ENCODE assay signal across 10 mouse cellular contexts in genomic region chr17:25786280-25786679, GRCm38 (mm10). TPM values are rescaled to one million over a fixed set of nuclear protein-coding genes. Genes with fewer than 3 reads are reported as not detected.
DNase-seq lines count a peak whose midpoint lies in the region; ATAC-seq and TF ChIP-seq lines count a peak whose summit lies in the region.
"Had no signal": no experiment of that assay in that cellular context is flagged by ENCODE, and none has a peak within 500 bp of the region (broad histone marks: within the 10 kb centered on the region; RNA-seq: fewer than 3 reads in every experiment).

Ccdc78 (plus strand) TSS chr17:25786580.

- no peaks in the 10 kb centered on the region for H3K9me3 ChIP-seq in lung, postnatal 0 days (ENCODE audit: low read length)
- no peaks in the 10 kb centered on the region for H3K9me3 ChIP-seq in limb, embryonic 12.5 days

- TF ChIP-seq CTCF in lung, postnatal 0 days (IDR thresholded peaks at IDR 0.05) = no peak
- TF ChIP-seq CTCF in small intestine, adult 2 months (IDR thresholded peaks at IDR 0.05; ENCODE audit: extremely low read depth, insufficient read length, insufficient replicate concordance, low read depth, low read length) = no peak

- TF ChIP-seq POLR2A in small intestine, adult 2 months (IDR thresholded peaks at IDR 0.05; ENCODE audit: low read depth, low read length) = no peak

- ATAC-seq in lung, postnatal 0 days = no peak
- no peak for ATAC-seq in limb, embryonic 12.5 days (ENCODE audit: insufficient number of reproducible peaks, insufficient read depth, low FRiP score, low TSS enrichment, low read depth)

- H3K4me1 ChIP-seq in lung, postnatal 0 days (ENCODE audit: insufficient read depth, low read depth, low read length) = peaks cover 8% of the 10 kb centered on the region; the same call in 1 of the 2 replicates
- peaks cover 32% of the 10 kb centered on the region for H3K4me1 ChIP-seq in limb, embryonic 12.5 days (replicated peaks)
- peaks cover 5% of the 10 kb centered on the region for H3K4me1 ChIP-seq in small intestine, adult 2 months (ENCODE audit: control insufficient read depth, insufficient read depth, insufficient read length, low read length)

- H3K4me3 ChIP-seq in lung, postnatal 0 days (ENCODE audit: low read depth, low read length) = peak within 1 kb of the TSS; percentile 54
- peak within 1 kb of the TSS; percentile 64 for H3K4me3 ChIP-seq in limb, embryonic 12.5 days (replicated peaks)
- H3K4me3 ChIP-seq in small intestine, adult 2 months (ENCODE audit: low read depth, low read length) = peak within 1 kb of the TSS; percentile 67

- peak; percentile 8 for DNase-seq in cerebellum, adult 11 months
- DNase-seq in cerebellum, postnatal 10 days = no peak
- no peak for DNase-seq in lung, postnatal 0 days (ENCODE audit: low spot score)
- DNase-seq in lung, postnatal 14 days = no peak
- DNase-seq in layer of hippocampus, postnatal 36 days = no peak
- DNase-seq in kidney, postnatal 4 days = no peak
- DNase-seq: adrenal gland, postnatal 10 days; kidney, postnatal 36 days had no signal

- no peak within 1 kb of the TSS for H3K27ac ChIP-seq in lung, postnatal 0 days (ENCODE audit: low read length)
- peak within 1 kb of the TSS; percentile 95 for H3K27ac ChIP-seq in limb, embryonic 12.5 days
- H3K27ac ChIP-seq in small intestine, adult 2 months (ENCODE audit: insufficient read depth, low read depth, low read length) = no peak within 1 kb of the TSS

- WGBS in lung, postnatal 0 days = 67% methylated on average over 3 of the region's 3 CpGs
- WGBS in limb, embryonic 12.5 days = 85% methylated on average over 3 of the region's 3 CpGs
- 76% methylated on average over 3 of the region's 3 CpGs for WGBS in small intestine, adult 2 months

- no peak for TF ChIP-seq EP300 in lung, postnatal 0 days (IDR thresholded peaks at IDR 0.05)

- no peaks in the 10 kb centered on the region for H3K27me3 ChIP-seq in lung, postnatal 0 days (replicated peaks; ENCODE audit: insufficient read depth, low read length)
- no peaks in the 10 kb centered on the region for H3K27me3 ChIP-seq in limb, embryonic 12.5 days
- no peaks in the 10 kb centered on the region for H3K27me3 ChIP-seq in small intestine, adult 2 months (ENCODE audit: control insufficient read depth, insufficient read depth, low read length)

- peaks cover 7% of the 10 kb centered on the region for H3K36me3 ChIP-seq in lung, postnatal 0 days (ENCODE audit: insufficient read depth, low read length)
- peaks cover 63% of the 10 kb centered on the region for H3K36me3 ChIP-seq in limb, embryonic 12.5 days
- peaks cover 12% of the 10 kb centered on the region for H3K36me3 ChIP-seq in small intestine, adult 2 months (ENCODE audit: control insufficient read depth, insufficient read depth, low read length)

- H3K4me2 ChIP-seq in lung, postnatal 0 days (replicated peaks; ENCODE audit: low read depth, low read length) = peak within 1 kb of the TSS; percentile 65
- peak within 1 kb of the TSS; percentile 82 for H3K4me2 ChIP-seq in limb, embryonic 12.5 days

- H3K9ac ChIP-seq in lung, postnatal 0 days (replicated peaks; ENCODE audit: low read depth) = 0 out of 2 replicates have a peak within 1 kb of the TSS, but pooled peaks have one; percentile 1
- H3K9ac ChIP-seq in limb, embryonic 12.5 days (replicated peaks) = peak within 1 kb of the TSS; percentile 78

RNA-seq across cellular contexts. Expression of gene Ccdc78, which starts in this region (rescaled TPM):
- 5.8 and 7.7 TPM in 2 replicates for polyA plus RNA-seq in lung, postnatal 0 days (2015; fragmentation: Nextera tagmentation; extraction: Ambion mirVana)
- 0.13 and 0.39 TPM in 2 replicates for polyA plus RNA-seq in limb, embryonic 12.5 days (2016; fragmentation: Nextera tagmentation; extraction: Ambion mirVana)
- polyA plus RNA-seq in small intestine, adult 2 months (2012; rRNA removed) = 0.06 TPM in 1 of 2 replicates, not detected in the other
- under 1 TPM; 0.20 to 0.25 TPM for total RNA-seq in layer of hippocampus, postnatal 36 days (2021)
- total RNA-seq: adrenal gland, postnatal 10 days had no signal
